Mouse (Mus musculus): ENCODE data around the gene Tmem270.

DNA sequence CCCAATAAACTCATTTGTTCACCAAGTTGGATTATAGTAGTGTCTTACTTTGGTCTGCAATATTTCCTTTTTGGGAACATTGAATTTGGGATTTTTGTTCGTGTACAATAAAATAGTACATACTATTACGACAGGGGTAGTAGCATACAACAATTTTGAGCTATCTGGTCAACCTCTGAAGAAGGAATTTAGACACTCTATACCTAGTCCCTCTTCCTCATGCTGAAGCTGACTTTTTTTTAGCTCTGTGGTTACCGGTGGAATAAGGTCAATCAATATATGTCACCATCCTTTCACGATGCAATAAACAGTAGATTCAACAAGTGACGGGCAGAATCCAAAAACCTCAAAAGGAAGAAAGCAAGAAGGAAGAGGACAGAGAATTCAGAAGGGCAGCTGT lies 53.7 kb downstream of the Tmem270 start:
- TF ChIP-seq CTCF (IDR thresholded peaks at IDR 0.05; ENCODE audit: low read depth, low read length), result no peak
- no peak for TF ChIP-seq POLR2A (IDR thresholded peaks at IDR 0.05; ENCODE audit: extremely low read depth, insufficient read depth, low read length)
